Mouse (Mus musculus): ENCODE data around the gene Olfr921.

The Olfr921 gene

GRCm38 (mm10) chr9:38772768-38773167 is at the start of gene Olfr921:
TSS of gene Olfr921 (plus strand) at chr9:38773068.
- DNase-seq = no peak

- DNase-seq = no peak
These were observed 48.8 kb upstream of the Olfr921 start for GRCm38 (mm10) chr9:38724044-38724443.

GRCm38 (mm10) chr9:38728218-38728617 is 44.6 kb upstream of the Olfr921 start:
- DNase-seq = no peak

- DNase-seq = no peak
These were observed 31.5 kb upstream of the Olfr921 start for GRCm38 (mm10) chr9:38741408-38741807.

- DNase-seq = no peak
These were observed 28.1 kb upstream of the Olfr921 start for GRCm38 (mm10) chr9:38744619-38745315.

GRCm38 (mm10) chr9:38751999-38752398 is 20.9 kb upstream of the Olfr921 start, which contains the start of gene Olfr920:
TSS of gene Olfr920 (plus strand) at chr9:38752299.
- no peak for DNase-seq

GRCm38 (mm10) chr9:38792689-38793088 is 19.8 kb downstream of the Olfr921 start:
- no peak for DNase-seq

GRCm38 (mm10) chr9:38805696-38806095 is 32.8 kb downstream of the Olfr921 start:
- no peak for DNase-seq

- no peak for DNase-seq
These were observed 41.4 kb downstream of the Olfr921 start, which contains the start of gene Olfr922 for GRCm38 (mm10) chr9:38814314-38814713. TSS of gene Olfr922 (plus strand) at chr9:38814614.

GRCm38 (mm10) chr9:38815458-38815986 is 42.7 kb downstream of the Olfr921 start:
- no peak for DNase-seq

GRCm38 (mm10) chr9:38826245-38826644 is 53.4 kb downstream of the Olfr921 start, which contains the start of gene Olfr923:
TSS of gene Olfr923 (plus strand) at chr9:38826545.
- no peak for DNase-seq
